Mouse (Mus musculus): Measurements from ENCODE around the gene Nell1.

Gene Nell1

GRCm38 (mm10) chr7:50543373-50543772 is 568.7 kb downstream of the Nell1 start:
- no peak for DNase-seq (ENCODE audit: extremely low read depth, low read depth)

- DNase-seq (ENCODE audit: extremely low read depth, low read depth), result no peak
Observed at GRCm38 (mm10) chr7:50549572-50549971, 574.9 kb downstream of the Nell1 start.

GRCm38 (mm10) chr7:50551426-50551825 is 576.8 kb downstream of the Nell1 start:
- DNase-seq (ENCODE audit: extremely low read depth, low read depth), result no peak

- no peak for DNase-seq (ENCODE audit: extremely low read depth, low read depth)
Observed at GRCm38 (mm10) chr7:50562708-50563107, 588.0 kb downstream of the Nell1 start.

GRCm38 (mm10) chr7:50573841-50574240 is 599.2 kb downstream of the Nell1 start:
- no peak for DNase-seq (ENCODE audit: extremely low read depth, low read depth)

- DNase-seq (ENCODE audit: extremely low read depth, low read depth), result no peak
Observed at GRCm38 (mm10) chr7:50588642-50589424, 614.2 kb downstream of the Nell1 start.

GRCm38 (mm10) chr7:50598890-50599289 is 624.2 kb downstream of the Nell1 start, which contains the start of gene 4933405O20Rik:
Gene 4933405O20Rik, plus strand, starts transcription at chr7:50599190.
- no peak for DNase-seq (ENCODE audit: extremely low read depth, low read depth)

GRCm38 (mm10) chr7:50614101-50614500 is 639.4 kb downstream of the Nell1 start:
- DNase-seq (ENCODE audit: extremely low read depth, low read depth), result no peak

- DNase-seq (ENCODE audit: extremely low read depth, low read depth), result no peak
Observed at GRCm38 (mm10) chr7:50629186-50629585, 654.5 kb downstream of the Nell1 start.

- DNase-seq (ENCODE audit: extremely low read depth, low read depth), result no peak
Observed at GRCm38 (mm10) chr7:50633147-50633546, 658.5 kb downstream of the Nell1 start.

GRCm38 (mm10) chr7:50672266-50672665 is 697.6 kb downstream of the Nell1 start:
- DNase-seq (ENCODE audit: extremely low read depth, low read depth), result no peak

GRCm38 (mm10) chr7:50675444-50675843 is 700.8 kb downstream of the Nell1 start:
- no peak for DNase-seq (ENCODE audit: extremely low read depth, low read depth)

- DNase-seq (ENCODE audit: extremely low read depth, low read depth), result no peak
Observed at GRCm38 (mm10) chr7:50677511-50677910, 702.8 kb downstream of the Nell1 start.

- no peak for DNase-seq (ENCODE audit: extremely low read depth, low read depth)
Observed at GRCm38 (mm10) chr7:50686337-50686736, 711.7 kb downstream of the Nell1 start.

GRCm38 (mm10) chr7:50725166-50725565 is 750.5 kb downstream of the Nell1 start:
- no peak for DNase-seq (ENCODE audit: extremely low read depth, low read depth)

GRCm38 (mm10) chr7:50730951-50731350 is 756.3 kb downstream of the Nell1 start:
- no peak for DNase-seq (ENCODE audit: extremely low read depth, low read depth)

GRCm38 (mm10) chr7:50755516-50755915 is 780.9 kb downstream of the Nell1 start:
- DNase-seq (ENCODE audit: extremely low read depth, low read depth), result no peak

- DNase-seq (ENCODE audit: extremely low read depth, low read depth), result no peak
Observed at GRCm38 (mm10) chr7:50756409-50756808, 781.7 kb downstream of the Nell1 start.

GRCm38 (mm10) chr7:50773516-50773915 is 798.9 kb downstream of the Nell1 start:
- DNase-seq (ENCODE audit: extremely low read depth, low read depth), result no peak

GRCm38 (mm10) chr7:50781105-50781504 is 806.4 kb downstream of the Nell1 start:
- no peak for DNase-seq (ENCODE audit: extremely low read depth, low read depth)

GRCm38 (mm10) chr7:50783652-50784051 is 809.0 kb downstream of the Nell1 start:
- DNase-seq (ENCODE audit: extremely low read depth, low read depth), result no peak

- DNase-seq (ENCODE audit: extremely low read depth, low read depth), result no peak
Observed at GRCm38 (mm10) chr7:50826180-50826579, 851.5 kb downstream of the Nell1 start.

GRCm38 (mm10) chr7:50832799-50833198 is 858.1 kb downstream of the Nell1 start:
- no peak for DNase-seq (ENCODE audit: extremely low read depth, low read depth)

All from MEL-GATA-1-ER (cell line).